Mouse (Mus musculus) hindbrain, embryonic 14.5 days (tissue): ENCODE results near the gene Abca12. TPM values are rescaled to one million over a fixed set of nuclear protein-coding genes. Genes with fewer than 3 reads are reported as not detected.

Source experiments
- polyA plus RNA-seq: library from polyadenylated mRNA; unstranded; fragments of >200 nt; fragmentation: Nextera tagmentation; extraction: Ambion mirVana; gene quantifications from 2 replicates; pipeline ENCODE4 v1.2.1, GENCODE M21; 2014

Abca12 gene
- polyA plus RNA-seq, 1 experiment from 2014 or later = 0.08 TPM

Other genes starting within 250 kb of the Abca12 start
- 33.1 and 37.9 TPM in 2 replicates for gene Atic, start 142.2 kb upstream of the Abca12 start, polyA plus RNA-seq
- gene Fn1, start 238.3 kb upstream of the Abca12 start, polyA plus RNA-seq = 33.6 and 39.5 TPM in 2 replicates